Mouse (Mus musculus) gastrocnemius, postnatal 4 days (tissue): ENCODE results near the gene Kcnk5. TPM values are rescaled to one million over a fixed set of nuclear protein-coding genes. Genes with fewer than 3 reads are reported as not detected.
A peak's percentile ranks its signal among the peaks of the same experiment; 100 is the strongest.

Experiments
- DNase-seq, 2 experiments: peaks; one replicate each; pipeline ENCODE4 v3.0.0; 2021 to 2022; ENCODE audit warnings: low spot score in 2 of 2, mixed read lengths in 2 of 2
- total RNA-seq, 2 experiments: library from RNA; stranded (reverse); gene quantifications; 2 replicates each; pipeline ENCODE4 v1.2.3; 2021

Kcnk5 gene
- total RNA-seq, 2 experiments from 2014 or later, result 1.6 to 2.9 TPM

DNA sequence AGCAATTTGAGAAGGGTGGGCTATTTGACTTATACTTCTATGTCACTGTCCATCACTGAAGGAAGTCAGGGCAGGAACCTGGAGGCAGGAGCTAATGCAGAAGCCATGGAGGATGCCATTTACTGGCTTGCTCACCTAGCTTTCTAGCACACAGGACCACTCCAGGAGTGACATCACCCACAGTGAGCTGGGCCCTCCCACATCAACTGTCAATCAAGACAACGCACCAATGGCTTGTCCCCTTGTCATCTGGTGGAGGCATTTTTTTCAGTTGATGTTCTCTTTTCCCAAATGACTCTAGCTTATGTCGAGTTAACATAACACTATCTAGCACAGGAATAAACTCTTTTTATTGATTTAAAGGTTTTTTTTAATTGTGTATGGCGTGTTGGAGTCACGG, 12.4 kb downstream of the Kcnk5 start:
- no peak for DNase-seq

DNA sequence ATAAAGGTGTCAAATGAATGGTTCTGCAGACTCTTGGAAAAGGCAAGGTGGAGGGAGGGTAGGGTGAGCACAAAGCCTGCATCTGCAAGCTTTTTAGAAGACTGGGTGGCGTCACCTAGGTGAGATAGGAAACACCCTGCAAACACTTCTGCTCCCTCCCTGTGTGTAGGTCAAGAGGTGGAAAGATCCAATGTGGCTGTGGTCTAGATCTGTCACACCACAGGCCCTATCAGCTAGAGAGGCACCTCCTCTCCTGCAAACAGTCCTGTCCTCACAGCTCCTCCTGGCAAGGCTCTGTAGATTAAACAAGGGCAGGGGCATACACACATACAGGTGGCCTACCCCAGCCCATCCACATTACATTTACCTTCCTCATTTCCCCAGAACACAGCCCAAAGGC, 13.1 kb downstream of the Kcnk5 start:
- DNase-seq, result no peak

DNA sequence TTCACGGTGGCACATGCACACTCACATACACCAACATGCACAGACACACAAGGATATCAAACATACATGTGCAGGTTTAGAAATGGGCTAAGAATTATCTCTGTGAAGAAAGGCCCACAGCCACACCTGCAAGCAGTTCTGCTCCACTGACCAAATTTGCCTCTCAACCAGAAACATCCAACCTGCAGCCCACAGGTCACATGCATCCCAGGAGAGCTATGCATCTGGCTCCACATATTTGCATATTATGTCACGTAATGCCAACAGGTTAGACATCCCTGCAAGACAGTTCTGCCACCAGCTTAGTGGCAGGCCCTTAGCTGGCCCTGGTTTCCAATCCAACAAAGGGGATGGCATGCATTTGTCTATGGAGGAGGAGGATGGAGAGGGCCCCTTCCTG, 13.6 kb downstream of the Kcnk5 start:
- no peak for DNase-seq

DNA sequence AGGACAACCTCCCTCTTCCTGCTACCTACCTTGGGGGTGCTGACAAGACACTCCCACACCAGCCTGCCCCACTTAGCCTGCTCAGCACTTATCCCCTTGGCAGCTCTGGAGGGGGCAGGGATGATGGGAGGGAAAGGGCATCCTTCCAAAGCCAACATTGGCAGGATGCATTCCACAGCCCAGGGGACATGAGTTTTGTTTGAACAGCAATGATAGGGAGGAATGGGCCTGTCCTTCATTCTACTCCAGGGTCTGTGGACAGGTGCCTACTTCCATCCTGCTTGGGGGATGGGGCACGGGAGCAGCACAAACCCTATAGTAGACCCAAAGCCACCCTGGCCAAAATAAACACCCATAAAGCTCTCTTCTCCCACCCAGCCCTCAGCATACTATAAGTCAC, 16.2 kb downstream of the Kcnk5 start:
- DNase-seq, result no peak

DNA sequence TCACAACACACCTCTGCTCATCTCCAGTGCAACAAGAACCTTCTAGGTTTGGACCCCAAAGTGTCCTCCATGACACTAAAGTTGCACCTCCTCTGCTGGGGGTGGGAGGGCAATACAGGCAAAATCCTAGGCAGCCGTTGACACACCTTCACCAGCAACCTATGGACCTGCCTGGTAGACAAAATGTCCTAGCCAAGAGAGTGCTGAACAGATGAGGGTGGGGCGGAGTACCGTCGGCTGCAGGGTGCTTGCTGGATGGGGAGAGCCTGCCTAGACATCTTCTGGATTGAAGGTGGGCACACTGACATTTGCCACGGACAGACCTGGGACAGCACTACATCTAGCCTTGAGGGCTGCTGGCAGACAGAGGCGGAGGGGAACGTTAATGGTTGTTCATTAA, 17.2 kb downstream of the Kcnk5 start:
- no peak for DNase-seq

DNA sequence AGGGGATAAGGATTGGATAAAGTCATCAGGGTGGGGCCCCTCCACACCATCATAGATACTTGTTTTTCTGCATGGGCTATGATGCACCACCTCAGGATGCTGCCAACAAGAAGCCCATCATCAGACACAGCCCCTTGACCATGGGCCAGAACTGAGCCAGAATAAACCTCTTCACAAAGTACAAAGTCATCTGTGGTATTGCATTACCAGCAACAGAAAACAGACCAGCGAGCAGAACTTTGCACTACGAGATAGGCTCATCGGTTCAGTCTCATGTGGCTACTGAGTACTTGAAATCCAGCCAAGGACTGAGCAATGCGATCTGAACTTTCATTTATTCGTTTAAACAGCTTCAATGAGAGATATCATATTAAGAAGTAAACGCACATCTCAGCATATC, 18.9 kb downstream of the Kcnk5 start:
- DNase-seq, result peak in 1 of 2 experiments; percentile 22

DNA sequence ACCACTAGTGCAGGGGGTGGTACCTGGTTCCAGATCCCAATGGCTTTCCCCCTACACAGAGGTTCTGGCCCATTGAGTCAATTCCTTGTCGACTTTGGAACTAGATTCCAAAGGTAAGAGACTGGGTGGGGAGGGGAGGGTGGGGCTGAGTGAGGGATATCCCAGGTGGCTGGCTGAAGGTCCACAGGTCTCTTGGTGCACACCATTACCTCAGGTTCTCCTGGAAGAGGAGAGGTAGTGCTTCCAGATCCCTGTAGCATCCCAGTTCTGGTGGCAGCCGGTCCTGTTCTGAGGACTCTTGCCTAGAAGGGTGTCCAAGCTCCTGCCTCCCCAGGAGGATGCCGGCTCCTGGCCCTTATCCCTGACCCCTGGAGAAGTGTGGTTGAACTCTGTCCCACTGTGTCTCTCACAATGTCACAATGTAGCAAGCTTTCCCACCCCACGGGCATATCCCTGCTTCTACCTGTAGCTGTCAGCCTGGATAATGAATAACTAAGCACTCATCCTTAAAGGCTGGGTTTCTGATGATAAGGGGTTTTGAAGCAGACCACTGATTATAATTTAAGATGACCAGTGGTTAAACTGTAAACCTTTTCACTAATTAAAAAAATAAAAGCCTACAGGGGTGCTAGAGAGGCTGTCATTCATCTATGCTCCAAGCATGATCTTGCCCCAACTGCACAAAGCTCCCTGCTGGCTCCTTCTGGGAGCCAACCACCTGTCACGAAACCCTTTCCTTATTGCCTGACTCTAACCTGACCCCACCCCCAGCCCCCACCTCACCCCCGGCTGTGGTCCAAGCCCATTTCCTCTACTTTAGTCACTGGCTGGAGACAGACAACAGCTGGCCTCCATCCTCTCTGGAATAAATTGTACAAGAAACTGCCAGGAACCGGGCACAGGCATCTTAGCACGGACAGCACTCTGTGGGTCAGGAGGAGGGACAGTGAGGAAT, 22.6 kb downstream of the Kcnk5 start:
- no peak for DNase-seq

DNA sequence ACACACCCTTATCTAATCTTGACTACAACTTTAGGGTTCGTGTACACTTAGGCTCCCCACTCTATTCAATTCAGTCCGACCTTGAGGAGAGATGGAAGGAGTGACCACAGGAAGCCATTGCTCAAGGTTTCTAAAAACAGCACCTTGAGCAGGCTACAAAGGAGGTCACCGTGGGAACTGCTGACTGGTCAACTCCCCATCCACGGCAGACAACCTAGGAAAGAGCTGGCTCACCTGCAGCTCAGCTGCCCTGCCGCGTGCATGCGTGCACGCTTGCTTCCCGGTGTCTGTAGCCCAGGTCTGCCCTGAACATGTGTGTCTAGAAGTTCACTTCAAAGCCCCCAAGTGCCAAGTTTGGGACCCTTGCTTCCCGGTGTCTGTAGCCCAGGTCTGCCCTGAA, 24.0 kb downstream of the Kcnk5 start:
- DNase-seq, result no peak

DNA sequence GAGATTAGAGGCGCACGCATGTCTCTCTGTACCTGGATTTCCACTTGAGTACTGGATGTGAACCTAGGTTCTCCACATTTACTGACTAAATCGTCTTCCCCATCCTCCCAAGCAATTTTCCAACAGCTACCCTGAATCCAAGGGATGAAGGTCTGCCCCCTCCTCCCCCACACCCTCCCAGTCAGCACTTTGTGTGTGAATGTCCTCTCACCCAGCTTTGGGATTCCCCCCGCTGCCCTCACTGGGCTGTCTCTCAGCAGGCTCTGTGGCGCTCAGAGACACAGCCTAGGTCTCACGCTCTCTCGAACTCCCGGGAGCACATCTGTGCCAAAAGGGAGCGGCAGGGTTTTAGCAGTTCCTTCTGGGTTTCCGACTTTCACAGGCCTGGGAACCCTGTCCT, 25.9 kb downstream of the Kcnk5 start:
- DNase-seq, result no peak

DNA sequence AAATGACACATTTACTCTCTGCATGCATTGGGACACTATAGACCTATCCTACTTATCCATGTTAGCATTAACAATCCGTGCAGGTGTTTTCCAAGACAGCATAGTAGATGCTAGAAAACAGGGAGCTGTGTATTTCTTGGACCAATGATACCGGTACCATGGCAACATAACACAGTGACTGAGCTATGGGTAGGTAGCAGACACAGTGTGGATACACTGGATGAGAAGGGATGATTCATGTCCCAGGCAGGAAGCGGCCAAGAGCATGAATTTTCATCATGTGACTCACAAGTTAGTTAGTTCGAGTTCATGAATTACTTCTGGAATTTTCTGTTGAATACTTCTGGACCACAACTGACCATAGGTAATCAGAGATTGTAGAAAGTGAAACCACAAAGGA, 26.7 kb downstream of the Kcnk5 start:
- DNase-seq, result no peak

DNA sequence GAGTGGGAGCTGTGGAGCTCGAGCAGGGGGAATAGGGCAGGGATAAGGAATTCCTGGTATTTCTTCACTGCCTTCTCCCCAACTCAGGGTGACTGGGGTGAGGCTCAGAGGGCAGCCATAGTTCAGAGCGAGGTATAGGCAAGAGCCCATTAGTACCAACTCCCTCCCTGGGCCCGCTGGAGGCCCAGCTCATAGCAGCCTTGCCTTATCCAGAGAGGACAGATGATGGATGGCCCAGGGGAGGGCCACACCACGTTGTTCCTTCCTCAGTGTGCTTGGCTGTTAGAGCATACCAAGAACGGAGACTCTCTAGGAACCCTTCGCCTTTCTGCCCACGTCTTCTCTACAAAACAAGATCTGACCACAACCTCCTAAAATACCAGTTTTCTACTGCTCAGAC, 27.4 kb downstream of the Kcnk5 start:
- no peak for DNase-seq

DNA sequence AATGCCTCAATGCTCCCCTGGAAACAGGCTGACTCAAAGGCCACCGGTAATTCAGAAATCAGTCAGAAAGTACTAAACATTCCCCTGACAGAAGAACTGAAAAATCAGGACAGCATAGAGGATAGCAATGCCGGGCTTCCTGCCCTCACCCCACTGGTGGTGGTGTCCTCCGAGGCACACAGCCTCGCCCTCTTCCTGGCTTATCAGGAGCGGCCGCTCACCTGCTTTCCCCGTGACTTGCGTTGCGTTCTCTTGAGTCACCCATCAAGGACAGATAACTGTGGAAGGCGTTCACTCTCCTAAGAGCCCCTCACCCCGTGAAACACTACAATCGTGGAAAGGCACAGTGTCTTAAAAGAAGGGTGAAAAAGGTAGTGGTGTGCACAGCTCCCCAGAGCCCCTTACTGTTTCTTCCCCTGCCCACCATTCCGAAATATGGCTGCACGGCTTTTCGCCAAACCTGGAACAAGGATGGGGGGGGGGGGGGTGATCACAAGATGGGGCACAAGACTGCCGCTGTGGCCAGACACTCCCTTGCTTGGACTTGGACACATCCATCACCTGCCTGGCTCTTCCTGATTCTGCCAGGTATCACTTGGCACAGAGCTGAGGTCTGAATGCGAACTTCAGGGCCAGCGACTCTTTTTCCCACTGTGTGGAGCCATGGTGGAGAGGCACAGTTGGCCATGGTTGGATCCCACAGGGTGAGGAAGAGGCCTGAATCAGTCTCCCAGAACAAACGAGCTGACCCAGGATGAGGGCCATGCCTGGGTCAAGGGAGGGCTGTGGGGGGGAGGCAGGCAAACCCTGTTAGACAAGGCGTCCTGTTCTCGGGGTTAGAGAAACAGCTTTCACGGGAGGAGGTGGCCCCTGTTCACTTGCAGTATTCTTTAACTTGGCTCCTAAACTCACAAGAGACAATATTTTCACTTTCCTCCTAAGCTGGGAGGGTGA, 32.2 kb downstream of the Kcnk5 start:
- no peak for DNase-seq

DNA sequence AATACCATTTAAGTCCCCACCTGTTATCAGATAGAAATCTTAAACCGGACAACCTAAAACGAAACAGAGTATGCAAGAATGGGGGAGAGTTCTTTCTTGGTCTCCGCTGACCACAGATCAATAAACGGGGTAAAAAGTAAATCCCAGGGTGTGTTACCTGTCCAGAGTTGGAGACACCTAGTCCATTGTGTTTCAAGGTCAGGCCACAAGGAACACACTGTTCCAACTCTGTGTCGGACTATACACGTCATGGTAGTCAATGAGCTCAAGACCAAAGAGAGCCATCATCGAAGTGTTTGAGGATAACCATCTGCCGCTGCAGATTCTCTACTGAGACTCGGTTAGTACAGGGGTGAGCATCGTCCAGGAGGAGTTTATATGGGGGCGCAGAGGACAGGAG, 33.1 kb downstream of the Kcnk5 start:
- no peak for DNase-seq

DNA sequence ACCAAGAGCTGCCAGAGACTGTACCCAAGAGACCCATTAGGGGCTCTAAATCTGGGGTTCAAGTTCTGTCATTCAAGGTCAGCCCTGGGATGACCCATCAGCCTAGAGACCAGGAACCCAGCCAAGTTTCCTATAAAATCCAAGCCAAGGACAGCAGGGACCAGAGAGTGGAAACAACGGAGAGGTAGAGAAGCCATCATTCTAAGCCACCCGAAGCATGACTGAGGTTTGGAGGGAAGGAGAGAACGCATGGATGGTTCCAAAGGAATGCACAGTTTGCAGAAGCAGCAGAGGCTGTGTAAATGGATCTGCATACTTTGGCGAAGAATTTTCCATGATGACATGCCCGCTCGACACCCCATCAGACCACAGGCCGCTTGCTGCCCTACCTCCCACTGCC, 33.8 kb downstream of the Kcnk5 start:
- DNase-seq, result no peak

DNA sequence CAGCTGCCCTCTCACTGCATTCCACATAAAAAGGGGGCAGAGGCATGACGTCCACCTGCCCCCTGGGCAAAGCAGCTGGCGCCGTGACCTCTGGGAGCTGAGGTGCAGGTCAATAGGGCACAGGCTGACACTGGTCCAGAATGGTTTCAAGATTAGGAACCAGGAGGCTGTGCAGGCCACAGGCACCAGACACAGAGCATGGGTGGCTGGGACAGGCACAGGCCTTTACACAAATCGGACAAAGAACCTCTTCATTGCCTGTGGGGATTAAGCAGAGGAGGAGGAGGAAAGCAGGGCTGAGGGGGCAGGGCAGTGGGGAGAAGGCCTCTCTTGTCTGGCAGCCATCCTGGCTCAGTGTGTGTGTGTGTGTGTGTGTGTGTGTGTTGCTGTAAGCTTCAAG, 37.5 kb downstream of the Kcnk5 start:
- no peak for DNase-seq

DNA sequence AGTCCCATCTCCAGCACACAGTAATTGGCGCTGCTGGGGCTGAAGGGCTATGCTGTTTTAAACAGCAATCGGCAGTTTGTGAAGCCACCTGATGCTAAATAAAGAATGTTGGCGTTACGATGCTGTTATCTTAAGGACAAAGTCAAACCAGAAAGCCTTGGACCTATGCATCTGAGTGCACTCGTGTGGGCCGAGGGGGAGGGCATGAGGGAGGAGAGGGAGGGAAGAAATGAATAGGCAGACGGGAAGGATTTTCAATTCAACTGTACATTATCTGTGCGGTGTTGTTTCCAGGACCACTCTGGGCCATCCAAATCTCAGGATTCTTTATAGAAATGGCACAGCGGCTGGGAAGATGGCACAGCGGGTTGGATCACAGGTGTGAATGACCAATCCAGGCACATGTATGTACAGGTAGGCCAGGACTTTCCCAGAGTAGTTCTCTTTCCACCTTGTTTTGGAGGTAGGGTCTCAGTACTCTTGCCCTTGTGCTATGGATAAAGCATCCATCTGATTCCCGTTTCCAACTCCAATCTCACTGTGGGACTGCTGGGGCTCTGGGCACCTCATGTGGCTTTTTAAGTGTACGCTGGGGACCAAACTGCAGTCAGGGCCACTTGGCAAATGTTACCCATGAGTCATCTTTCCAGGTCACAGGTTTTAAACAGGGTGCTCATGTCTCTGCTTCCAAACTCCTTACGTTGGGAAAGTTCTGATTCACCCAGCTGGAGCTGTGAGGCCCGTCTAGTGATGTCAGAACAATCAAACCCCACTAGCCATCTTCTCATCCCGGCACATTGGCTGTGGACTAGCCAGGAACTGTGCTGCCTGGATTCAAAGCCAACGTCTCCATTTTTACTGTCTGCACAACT, 42.9 kb downstream of the Kcnk5 start, which contains the start of gene Saysd1:
Gene Saysd1 (minus strand): TSS at position 51 of the 872 bp plus-strand sequence.
- no peak for DNase-seq

DNA sequence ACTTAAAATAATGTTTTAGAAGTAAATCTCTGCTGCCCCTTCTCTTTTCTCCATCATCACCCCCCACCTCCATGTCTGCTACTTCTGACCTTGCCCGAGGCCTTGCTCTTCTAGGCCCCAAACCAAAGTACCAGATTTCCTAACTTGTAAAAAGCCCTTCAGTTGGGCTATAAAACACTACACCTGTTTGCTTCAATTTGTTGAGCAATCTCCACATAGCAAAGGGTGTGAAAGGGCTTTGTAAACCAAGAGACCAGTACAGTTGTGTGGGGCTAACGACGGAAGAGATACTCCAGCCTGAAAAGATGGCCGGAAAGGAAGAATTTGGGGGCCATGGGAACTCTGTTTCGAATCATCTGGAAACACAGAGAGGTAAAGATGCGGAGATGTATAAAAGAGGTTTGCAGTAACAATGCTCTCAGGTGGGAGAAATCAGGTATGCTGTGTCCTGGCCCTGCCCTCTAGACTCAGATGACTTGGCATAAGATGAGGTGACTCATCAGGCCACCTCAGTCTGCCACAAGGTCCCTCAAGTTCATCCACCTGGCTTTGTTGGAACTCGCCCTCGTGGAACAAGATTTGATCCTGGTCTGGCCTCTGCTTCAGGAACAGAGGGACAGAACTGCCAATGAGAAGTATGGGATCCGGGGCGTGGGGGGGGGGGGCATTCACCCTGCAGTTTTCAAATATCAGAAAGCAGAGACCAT, 46.5 kb downstream of the Kcnk5 start:
- DNase-seq, result no peak

DNA sequence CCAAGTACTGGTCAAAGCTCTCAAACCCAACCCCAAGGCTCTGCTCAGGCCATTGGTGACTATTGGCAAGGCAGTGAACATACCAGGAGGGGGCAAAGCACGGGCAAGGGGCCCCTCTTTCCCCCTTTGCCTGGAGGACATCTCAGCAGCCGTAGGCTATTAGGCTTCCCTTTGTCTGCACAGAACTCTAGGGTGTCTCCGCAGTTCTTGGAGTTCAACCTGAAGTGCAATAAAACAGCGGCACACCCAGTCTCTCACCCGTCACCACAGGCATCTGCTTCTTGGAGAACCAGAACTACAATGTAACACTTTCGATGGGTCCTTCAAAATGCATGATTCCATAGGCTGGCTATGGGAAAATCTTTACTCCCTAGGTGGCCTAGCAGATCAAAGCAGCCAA, 53.4 kb downstream of the Kcnk5 start:
- no peak for DNase-seq

DNA sequence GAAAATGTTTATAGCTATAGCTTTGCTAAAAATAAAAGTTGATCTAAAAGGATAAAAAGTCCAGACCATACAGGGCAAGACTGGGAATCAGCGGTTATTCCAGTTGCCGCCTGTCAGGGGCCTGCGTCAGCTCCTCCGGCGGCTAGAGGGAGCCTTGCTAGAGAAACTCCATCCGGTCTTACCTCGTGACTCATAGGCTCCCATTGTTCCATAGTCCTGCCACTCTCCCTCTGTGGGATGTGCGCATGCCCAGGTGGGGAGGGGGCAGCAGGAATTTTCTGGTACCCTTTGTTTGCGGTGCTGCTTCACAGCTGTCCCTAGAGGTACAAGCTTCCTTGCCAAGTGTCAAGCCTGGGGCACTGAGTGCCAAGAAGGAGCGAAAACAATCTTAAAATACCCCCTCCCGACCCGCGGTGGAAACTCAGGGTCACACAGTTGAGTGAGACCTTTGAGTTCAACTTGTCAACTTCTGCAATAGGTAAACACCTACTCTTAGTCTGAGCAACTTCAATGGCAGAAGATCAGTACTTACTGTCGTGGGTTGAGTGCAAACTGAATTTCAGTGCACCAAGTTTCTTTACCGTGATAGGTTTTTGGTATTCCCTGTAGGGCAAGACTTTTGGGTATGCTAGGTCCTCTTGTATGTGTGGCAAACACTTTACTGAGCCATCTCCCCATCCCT, 54.1 kb downstream of the Kcnk5 start:
- no peak for DNase-seq

DNA sequence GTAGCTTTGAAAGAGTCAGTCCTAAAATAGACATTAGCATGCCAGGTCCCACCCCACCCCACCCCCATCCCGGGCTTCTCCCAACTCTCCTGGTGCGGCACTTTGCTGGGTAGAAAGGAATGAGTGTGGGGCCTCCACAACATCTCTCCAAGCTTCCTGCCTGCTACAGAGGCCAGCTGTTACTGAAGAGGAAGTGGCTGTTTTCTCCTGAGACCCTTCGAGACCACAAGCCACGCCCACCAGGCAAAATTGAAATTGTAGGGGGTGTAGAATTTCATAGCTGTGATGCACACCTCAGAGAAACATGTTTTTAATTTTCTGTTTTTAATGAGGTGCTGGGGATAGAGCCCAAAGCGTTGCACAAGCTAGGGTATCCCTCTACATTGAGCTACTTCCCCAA, 60.7 kb downstream of the Kcnk5 start:
- DNase-seq, result no peak
